Mouse (Mus musculus): ENCODE measurements around the gene Kcnf1.
A peak's percentile ranks its signal among the peaks of the same experiment; 100 is the strongest.
"Not testable (repeated sequence)": the region's sequence is repeated elsewhere in the genome, so short reads cannot be mapped to it uniquely, and the experiment has no call there.

The Kcnf1 gene

DNA sequence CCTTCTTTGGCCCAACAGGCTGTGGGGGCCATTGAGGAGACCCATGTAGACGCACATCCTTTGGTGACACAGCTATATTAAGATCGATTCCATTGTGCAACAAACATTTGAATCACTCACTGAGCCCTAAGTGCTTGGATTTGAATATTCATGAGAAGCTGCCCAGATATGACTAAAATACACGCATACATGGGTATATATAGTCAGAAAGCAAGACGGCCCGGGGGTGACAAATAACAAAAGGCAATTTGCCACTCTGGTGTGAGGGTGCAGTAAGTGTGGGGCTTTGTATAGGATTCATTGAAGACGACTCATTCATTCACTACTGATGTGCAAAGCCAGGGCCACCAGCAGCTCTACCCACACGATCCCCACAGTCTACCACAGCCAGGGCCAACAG, 17.1 kb downstream of the Kcnf1 start:
- no peak for DNase-seq (ENCODE audit: low read depth, low spot score)

DNA sequence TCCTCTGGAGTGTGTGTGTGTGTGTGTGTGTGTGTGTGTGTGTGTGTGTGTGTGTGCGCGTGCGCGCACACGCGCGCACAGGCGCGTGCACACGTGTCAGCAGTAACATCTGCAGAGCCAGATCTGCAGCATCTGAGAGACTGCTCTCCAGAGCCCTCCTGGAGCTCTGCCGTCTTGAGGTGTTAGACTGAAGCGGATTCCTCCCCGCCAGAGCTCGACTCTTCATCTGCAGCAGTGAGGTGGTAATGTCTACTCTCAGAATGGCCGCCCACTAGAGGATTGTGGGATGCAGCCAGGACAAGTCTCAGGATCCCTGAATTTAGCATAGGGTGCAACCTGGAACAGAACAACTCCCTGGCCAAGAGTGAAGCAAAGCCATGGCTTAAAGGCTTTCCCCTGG, 19.1 kb downstream of the Kcnf1 start:
- DNase-seq (ENCODE audit: low read depth, low spot score) = no peak

DNA sequence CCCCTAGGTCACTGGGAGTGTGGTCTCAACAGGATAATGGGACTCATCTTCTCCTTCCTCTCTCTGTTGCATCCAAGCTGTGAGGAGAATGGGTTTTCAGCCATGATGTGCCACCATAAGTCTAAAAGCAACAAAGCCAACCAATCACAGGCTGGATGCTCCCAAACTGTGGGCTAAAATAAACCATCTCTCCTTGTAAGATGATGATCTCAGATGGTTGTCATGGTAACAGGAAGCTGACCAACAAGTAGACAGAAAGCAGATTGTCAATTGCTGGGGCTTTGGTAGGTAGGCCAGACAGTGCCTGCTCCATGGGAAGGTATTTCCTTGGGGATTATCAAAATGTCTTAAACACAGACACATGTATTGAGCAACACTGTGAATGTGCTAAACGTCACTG, 20.9 kb downstream of the Kcnf1 start:
- DNase-seq (ENCODE audit: low read depth, low spot score) = no peak

DNA sequence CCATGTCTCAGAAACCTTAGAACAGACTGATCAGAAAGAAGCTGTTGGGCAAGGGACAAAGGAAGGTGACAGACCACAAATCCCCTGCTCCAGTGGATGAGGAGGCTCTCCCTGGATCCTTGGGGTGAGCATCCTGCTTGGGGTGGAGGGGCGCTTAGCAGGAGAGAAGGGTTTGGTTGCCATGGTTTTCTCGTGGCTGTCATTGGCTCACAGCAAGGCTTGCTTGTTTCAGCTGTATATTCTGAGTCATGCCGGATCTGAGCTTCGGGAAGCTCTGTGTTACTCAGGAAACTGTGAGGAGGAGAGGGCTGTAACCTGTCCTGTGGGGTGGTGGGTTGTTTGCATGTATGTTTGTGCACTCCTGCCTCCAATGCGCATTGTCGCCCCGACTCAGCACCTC, 23.8 kb downstream of the Kcnf1 start:
- no peak for DNase-seq (ENCODE audit: low read depth, low spot score)

DNA sequence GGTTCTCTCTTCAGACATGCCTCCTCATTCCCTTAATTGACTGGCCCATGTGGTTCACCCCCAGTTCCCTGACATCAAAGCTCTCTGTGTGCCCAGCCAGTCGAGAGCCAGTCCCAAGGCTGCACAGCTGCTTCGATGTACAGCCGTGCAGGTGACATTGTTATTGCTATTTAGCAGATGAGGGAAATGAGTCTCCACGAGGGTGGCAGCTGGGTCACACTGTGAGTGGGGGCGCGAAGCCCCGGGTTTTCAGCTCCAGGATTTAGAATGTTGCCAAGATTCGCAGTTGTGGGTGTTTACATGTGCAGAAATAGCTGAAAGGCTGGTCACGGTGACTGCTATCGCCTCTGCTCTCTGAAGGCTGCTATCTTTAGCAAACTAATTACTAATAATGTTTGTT, 27.8 kb downstream of the Kcnf1 start:
- no peak for DNase-seq (ENCODE audit: low read depth, low spot score)

DNA sequence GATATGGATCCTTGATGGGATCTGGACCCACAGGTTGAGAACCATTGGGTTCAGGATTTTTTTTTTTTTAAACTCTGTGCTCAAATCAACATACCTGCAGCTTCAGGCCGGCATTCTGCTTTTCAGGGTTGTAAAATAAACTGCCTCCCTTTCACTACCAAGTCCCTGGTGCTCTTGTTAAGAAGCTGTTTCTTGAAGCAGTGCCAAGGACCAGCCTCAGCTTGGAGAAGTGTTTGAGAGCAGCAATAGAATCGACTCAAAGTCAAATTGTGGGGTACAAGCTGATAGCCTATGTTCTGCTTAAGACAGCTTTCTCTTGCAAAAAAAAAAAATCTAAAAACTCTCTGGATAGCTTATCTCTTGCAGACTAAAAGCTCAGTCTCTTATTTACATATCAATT, 34.9 kb downstream of the Kcnf1 start:
- no peak for DNase-seq (ENCODE audit: low read depth, low spot score)

DNA sequence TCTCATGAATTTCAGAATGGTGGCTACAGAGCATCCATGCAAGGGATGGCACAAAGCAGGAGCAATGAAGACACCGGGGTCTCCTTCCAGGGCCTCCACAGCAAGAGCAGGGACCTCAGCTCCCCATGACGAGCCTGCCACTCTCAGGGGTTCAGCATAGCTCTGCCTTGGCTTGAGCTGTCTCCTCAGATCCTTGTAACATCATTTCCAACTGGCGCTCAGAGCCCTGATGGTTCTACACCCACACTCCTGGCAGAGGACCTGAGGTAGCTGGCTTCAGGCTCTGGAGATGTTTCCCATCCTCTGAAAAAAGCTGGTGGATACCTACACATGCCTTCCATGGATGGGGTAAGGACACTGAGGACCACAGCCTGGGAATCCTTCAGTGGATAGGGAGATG, 36.3 kb downstream of the Kcnf1 start:
- no peak for DNase-seq (ENCODE audit: low read depth, low spot score)

DNA sequence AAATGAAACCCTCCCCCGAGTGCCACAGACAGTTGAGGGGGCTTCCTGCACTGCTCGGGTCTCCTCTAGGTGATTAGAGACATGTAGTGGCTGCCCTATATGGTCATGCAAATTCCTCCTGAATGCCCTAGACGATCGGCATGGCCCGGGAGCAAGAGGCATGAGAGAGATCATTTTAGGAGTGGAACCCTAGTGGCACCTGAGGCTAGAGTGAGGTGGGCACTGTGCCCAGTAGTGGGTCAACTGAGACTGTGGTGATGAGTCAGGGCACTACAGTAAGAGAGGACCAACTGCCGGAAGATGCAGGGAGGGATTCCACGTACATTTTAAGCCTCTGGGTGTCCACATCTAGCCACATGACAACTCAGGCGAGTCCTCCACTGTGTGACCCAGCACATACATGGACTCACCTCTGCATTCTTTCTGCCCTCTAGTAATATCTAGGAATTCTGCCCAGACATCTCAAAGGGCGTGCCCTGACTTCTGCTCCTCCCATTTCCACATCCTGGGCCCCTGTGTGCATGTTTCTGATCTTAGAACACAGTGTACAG, 42.1 kb downstream of the Kcnf1 start:
- peak; percentile 57 for DNase-seq (ENCODE audit: low read depth, low spot score)

DNA sequence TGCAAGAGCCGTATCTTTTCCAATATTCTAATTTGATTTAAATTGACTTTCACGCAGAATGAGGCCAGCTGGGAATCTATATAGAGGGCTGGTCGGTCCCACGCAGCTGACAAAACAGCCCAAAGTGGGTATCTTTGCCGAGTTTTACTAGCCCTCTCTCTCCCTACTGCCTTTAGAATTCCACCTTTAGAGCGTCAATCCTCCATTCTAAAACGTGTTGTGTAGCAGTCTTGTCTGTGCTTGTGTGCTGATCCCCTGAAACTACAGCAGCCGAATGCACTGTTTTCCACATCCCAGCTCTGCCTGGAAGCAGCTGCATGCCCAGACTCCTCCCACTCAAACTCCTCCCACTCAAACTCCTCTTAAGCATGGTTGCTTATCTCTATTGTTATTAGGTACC, 44.4 kb downstream of the Kcnf1 start:
- no peak for DNase-seq (ENCODE audit: low read depth, low spot score)

DNA sequence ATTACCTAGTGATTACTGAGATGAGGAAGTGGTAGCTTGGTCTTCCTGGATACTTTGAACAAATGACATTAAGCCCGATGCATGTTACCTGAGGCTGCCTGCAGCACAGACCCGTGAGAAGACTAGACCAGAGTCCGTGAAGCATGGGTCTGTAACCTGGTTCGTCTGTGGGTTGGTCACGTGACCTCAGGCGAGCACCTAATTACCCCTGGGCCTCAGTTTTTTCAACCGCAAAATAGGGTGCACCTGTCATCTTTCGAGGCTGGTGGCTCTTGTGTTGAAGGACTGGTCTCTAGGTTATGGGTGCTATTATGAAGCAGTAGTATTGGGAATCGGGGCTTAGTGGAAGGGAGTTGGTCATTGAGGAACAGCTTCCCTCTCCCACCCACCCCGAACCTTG, 45.1 kb downstream of the Kcnf1 start:
- DNase-seq (ENCODE audit: low read depth, low spot score) = no peak

DNA sequence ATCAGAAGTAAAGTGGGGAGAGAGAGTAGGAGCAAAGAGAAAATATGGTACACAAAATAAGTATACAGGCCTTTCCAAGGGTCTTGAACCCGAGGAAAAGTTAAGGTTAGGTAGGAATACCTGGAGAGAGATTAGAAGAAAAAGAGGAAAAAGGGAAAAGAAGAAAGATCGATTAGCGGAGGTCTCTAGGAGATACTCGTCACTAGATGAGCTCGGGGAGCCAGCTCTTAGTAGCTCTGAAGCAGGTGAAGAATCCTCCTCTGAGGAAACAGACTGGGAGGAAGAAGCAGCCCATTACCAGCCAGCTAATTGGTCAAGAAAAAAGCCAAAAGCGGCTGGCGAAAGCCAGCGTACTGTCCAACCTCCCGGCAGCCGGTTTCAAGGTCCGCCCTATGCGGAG, 53.8 kb downstream of the Kcnf1 start:
- DNase-seq (ENCODE audit: low read depth, low spot score) = not testable (repeated sequence)

Measured in 3T3-L1 (cell line).